Mouse (Mus musculus) embryonic fibroblast, embryonic 13.5 days (primary cell): ENCODE results near the gene Slit1.

Source experiments
- CTCF ChIP-seq: IDR thresholded peaks from 2 replicates; pipeline ENCODE4 v1.5.1; 2011; ENCODE audit warnings: mild to moderate bottlenecking, control low read depth, low read length, moderate library complexity, borderline replicate concordance; ENCODE audit not compliant: insufficient read depth
- POLR2A ChIP-seq: IDR thresholded peaks from 2 replicates; pipeline ENCODE4 v1.6.1; 2011; ENCODE audit warnings: low read depth, mild to moderate bottlenecking, control low read depth, low read length, moderate library complexity

DNA sequence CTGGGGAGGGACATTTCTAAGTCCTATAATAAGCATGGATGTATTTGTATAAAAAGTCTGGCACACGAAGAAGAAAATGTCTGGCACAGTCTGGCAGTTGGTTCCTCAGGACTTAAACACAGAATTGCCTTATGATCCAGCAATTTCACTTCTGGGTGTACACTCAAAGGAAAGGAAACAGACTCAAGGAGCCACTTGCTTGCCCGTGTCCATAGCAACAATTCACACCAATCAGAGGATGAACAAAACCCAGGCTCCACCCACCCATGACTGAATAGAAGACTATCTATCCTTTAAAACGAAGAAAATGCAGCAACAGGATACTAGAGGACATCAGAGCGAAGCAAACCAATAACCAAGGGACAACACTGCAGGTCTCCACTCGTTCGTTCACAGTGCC is 48.4 kb downstream of the Slit1 start:
- TF ChIP-seq CTCF (no peak), POLR2A (no peak)
